Mouse (Mus musculus) layer of hippocampus, postnatal 25 days (tissue): ENCODE measurements around the gene Cep295nl. TPM values are rescaled to one million over a fixed set of nuclear protein-coding genes. Genes with fewer than 3 reads are reported as not detected.

Experiments
- total RNA-seq, 2 experiments: library from RNA; stranded (reverse); gene quantifications; 2 replicates each; pipeline ENCODE4 v1.2.3; 2021

The Cep295nl gene
- total RNA-seq, 2 experiments from 2014 or later: 0.57 to 0.99 TPM

Other genes starting within 250 kb of the Cep295nl start
- under 1 TPM in 1 of 2 experiments, not detected in 1; 0.49 TPM for gene Dnah17, start 211.9 kb downstream of the Cep295nl start, total RNA-seq
- gene Cyth1, start 93.9 kb downstream of the Cep295nl start, total RNA-seq: 10 to 100 TPM; 96.3 to 99.2 TPM
- gene Usp36, start 52.3 kb downstream of the Cep295nl start, total RNA-seq: 10 to 100 TPM; 20.3 to 26.7 TPM
- gene Timp2, start 13.2 kb upstream of the Cep295nl start, total RNA-seq: 100 to 1,000 TPM; 183 to 222 TPM
- gene Lgals3bp, start 59.6 kb upstream of the Cep295nl start, total RNA-seq: 10 to 100 TPM; 13.5 to 14.2 TPM
- gene Cant1, start 76.6 kb upstream of the Cep295nl start, total RNA-seq: 10 to 100 TPM; 38.7 to 39.0 TPM
- 1 to 10 TPM; 2.7 to 3.2 TPM for gene C1qtnf1, start 85.7 kb upstream of the Cep295nl start, total RNA-seq
- 10 to 100 TPM; 12.3 to 14.1 TPM for gene Engase, start 134.3 kb upstream of the Cep295nl start, total RNA-seq